38 mouse cellular contexts compared by ENCODE assay signal in the genomic region with DNA sequence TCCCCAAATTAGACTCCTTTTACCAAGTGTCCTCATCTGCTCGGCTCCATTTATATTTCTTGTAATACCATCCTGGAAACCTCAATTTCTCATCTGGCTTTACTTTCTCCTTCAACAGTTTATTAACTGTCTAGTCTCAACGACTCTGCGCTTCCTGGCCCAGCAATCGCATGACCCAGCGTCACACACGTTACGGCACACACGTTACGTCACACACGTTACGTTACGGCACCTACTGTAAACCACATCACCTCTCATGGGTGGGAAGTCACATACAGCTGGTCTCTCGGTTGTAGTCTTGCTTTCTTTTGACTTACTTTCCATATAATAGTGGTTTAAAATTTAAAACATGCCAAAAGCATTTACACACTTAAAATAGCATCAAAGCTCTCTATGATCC. TPM values are rescaled to one million over a fixed set of nuclear protein-coding genes. Genes with fewer than 3 reads are reported as not detected.
"Had no signal": no experiment of that assay in that cellular context is flagged by ENCODE, and none has a peak within 500 bp of the region (broad histone marks: within the 10 kb centered on the region; RNA-seq: fewer than 3 reads in every experiment).

No protein-coding gene starts in this region.

- H3K27me3 ChIP-seq: heart, embryonic 13.5 days; heart, embryonic 15.5 days; hindbrain, embryonic 13.5 days; hindbrain, embryonic 15.5 days; limb, embryonic 12.5 days; liver, embryonic 13.5 days had no signal

- H3K4me3 ChIP-seq: gastrocnemius, adult 2 months; heart, adult 2 months; heart, embryonic 13.5 days; heart, embryonic 15.5 days; hindbrain, embryonic 13.5 days; hindbrain, embryonic 15.5 days; layer of hippocampus, adult 2 months; left cerebral cortex, adult 2 months; limb, embryonic 10.5 days; limb, embryonic 12.5 days; liver, embryonic 13.5 days had no signal

- ATAC-seq: hindbrain, postnatal 0 days; intestine, embryonic 16.5 days had no signal

- H3K9ac ChIP-seq: heart, embryonic 13.5 days; heart, embryonic 15.5 days; hindbrain, embryonic 13.5 days; hindbrain, embryonic 15.5 days; limb, embryonic 12.5 days; liver, embryonic 13.5 days had no signal

- H3K27ac ChIP-seq: gastrocnemius, adult 2 months; heart, adult 2 months; heart, embryonic 13.5 days; heart, embryonic 15.5 days; hindbrain, embryonic 13.5 days; hindbrain, embryonic 15.5 days; hindbrain, postnatal 0 days; layer of hippocampus, adult 2 months; left cerebral cortex, adult 2 months; limb, embryonic 10.5 days; limb, embryonic 12.5 days; liver, embryonic 13.5 days had no signal

- H3K9me3 ChIP-seq: heart, embryonic 13.5 days; heart, embryonic 15.5 days; hindbrain, embryonic 13.5 days; hindbrain, embryonic 15.5 days; limb, embryonic 10.5 days; limb, embryonic 12.5 days; liver, embryonic 13.5 days had no signal

- H3K4me2 ChIP-seq: heart, embryonic 11.5 days; heart, embryonic 13.5 days; heart, embryonic 15.5 days; hindbrain, embryonic 13.5 days; hindbrain, embryonic 15.5 days; limb, embryonic 12.5 days; liver, embryonic 11.5 days; liver, embryonic 13.5 days had no signal

- DNase-seq: gastrocnemius, adult 2 months; gastrocnemius, postnatal 10 days; gastrocnemius, postnatal 25 days; heart, adult 2 months; heart, postnatal 14 days; heart, postnatal 36 days; kidney, adult 11 months; kidney, adult 8-10 months; kidney, postnatal 10 days; kidney, postnatal 25 days; kidney, postnatal 4 days; liver; liver, embryonic 13.5 days had no signal

RNA-seq across cellular contexts. Expression of gene Fam24a, which starts 22.4 kb away (rescaled TPM):
- total RNA-seq: gastrocnemius, adult 2 months; gastrocnemius, postnatal 10 days; gastrocnemius, postnatal 25 days; gastrocnemius, postnatal 4 days; heart, adult 2 months; heart, postnatal 14 days; heart, postnatal 36 days; hematopoietic stem cell, adult 5-6 weeks; hindbrain, postnatal 0 days; layer of hippocampus, adult 2 months; layer of hippocampus, postnatal 10 days; layer of hippocampus, postnatal 25 days; left cerebral cortex, adult 2 months; left cerebral cortex, postnatal 14 days; left cerebral cortex, postnatal 36 days had no signal
- polyA plus RNA-seq: frontal cortex, adult 2 months; heart, adult 2 months; heart, embryonic 11.5 days; heart, embryonic 13.5 days; heart, embryonic 15.5 days; heart, postnatal 0 days; hindbrain, embryonic 11.5 days; hindbrain, embryonic 13.5 days; hindbrain, embryonic 15.5 days; intestine, embryonic 14.5 days; intestine, embryonic 16.5 days; kidney, embryonic 14.5 days; kidney, embryonic 16.5 days; limb, embryonic 10.5 days; limb, embryonic 12.5 days; limb, embryonic 14.5 days; liver, embryonic 11.5 days; liver, embryonic 13.5 days had no signal

RNA-seq across cellular contexts. Expression of gene Fam24b, which starts 26.8 kb away (rescaled TPM):
- total RNA-seq: gastrocnemius, adult 2 months; gastrocnemius, postnatal 10 days; gastrocnemius, postnatal 25 days; gastrocnemius, postnatal 4 days; heart, adult 2 months; heart, postnatal 14 days; heart, postnatal 36 days; hematopoietic stem cell, adult 5-6 weeks; hindbrain, postnatal 0 days; layer of hippocampus, adult 2 months; layer of hippocampus, postnatal 25 days; left cerebral cortex, adult 2 months; left cerebral cortex, postnatal 36 days had no signal
- polyA plus RNA-seq: heart, adult 2 months; heart, embryonic 11.5 days; heart, embryonic 13.5 days; heart, embryonic 15.5 days; heart, postnatal 0 days; hindbrain, embryonic 11.5 days; hindbrain, embryonic 13.5 days; hindbrain, embryonic 15.5 days; hindbrain, postnatal 0 days; intestine, embryonic 16.5 days; kidney, embryonic 14.5 days; kidney, embryonic 16.5 days; limb, embryonic 10.5 days; limb, embryonic 12.5 days; liver, embryonic 13.5 days had no signal

RNA-seq across cellular contexts. Expression of gene Cuzd1, which starts 34.0 kb away (rescaled TPM):
- total RNA-seq: gastrocnemius, postnatal 10 days; gastrocnemius, postnatal 4 days; hematopoietic stem cell, adult 5-6 weeks; layer of hippocampus, postnatal 10 days; layer of hippocampus, postnatal 25 days had no signal
- polyA plus RNA-seq: hindbrain, embryonic 11.5 days; hindbrain, embryonic 13.5 days; hindbrain, embryonic 15.5 days; hindbrain, postnatal 0 days; intestine, embryonic 14.5 days; kidney, embryonic 14.5 days; kidney, embryonic 16.5 days; limb, embryonic 10.5 days; limb, embryonic 12.5 days; liver, embryonic 11.5 days; liver, embryonic 13.5 days had no signal
